Mouse (Mus musculus): ENCODE measurements around the gene Grid1.

DNA sequence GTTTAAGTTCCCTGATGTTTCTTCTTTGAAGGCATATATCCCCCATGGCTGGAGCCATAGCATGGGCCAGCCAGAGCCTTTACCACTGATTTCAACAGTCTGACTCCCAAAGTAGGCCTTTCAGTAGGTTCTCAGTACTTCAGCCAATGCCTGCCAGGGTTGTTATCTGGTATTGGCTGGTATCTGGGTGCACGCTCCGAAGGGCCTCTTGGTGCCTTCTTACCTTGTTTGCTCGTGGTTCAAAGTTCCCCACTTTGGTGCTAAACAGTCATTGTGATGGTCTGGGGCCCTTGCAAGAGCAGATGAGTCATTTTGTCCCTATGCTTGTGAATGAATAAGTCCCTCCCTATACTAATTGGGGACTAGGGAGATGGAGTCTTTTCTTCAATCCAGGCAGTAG is 377.5 kb downstream of the Grid1 start:
- TF ChIP-seq E2F4 (IDR thresholded peaks at IDR 0.05; ENCODE audit: insufficient read depth), result no peak
- TF ChIP-seq POLR2A (IDR thresholded peaks at IDR 0.05; ENCODE audit: insufficient read length, low read depth), result no peak
- TF ChIP-seq TCF12 (IDR thresholded peaks at IDR 0.05; ENCODE audit: insufficient read depth, poor library complexity, severe bottlenecking), result no peak
- TF ChIP-seq SRF (IDR thresholded peaks at IDR 0.05; ENCODE audit: control insufficient read depth, insufficient read length, low read depth), result no peak
- no peak for TF ChIP-seq CEBPB (IDR thresholded peaks at IDR 0.05; ENCODE audit: insufficient read depth, poor library complexity, severe bottlenecking)
- no peak for TF ChIP-seq POLR2AphosphoS2 (IDR thresholded peaks at IDR 0.05; ENCODE audit: insufficient read length, low read depth)
- no peak for TF ChIP-seq USF1 (IDR thresholded peaks at IDR 0.05; ENCODE audit: low read depth)
- TF ChIP-seq MAX (IDR thresholded peaks at IDR 0.05; ENCODE audit: low read depth), result no peak
- no peak for TF ChIP-seq MYOG (IDR thresholded peaks at IDR 0.05; ENCODE audit: control insufficient read depth in 1 of 3, insufficient read depth in 1 of 3, insufficient read length in 2 of 3, low read depth in 2 of 3)
- no peak for TF ChIP-seq REST (IDR thresholded peaks at IDR 0.05; ENCODE audit: insufficient read depth, insufficient read length)

All from myocyte (in vitro differentiated cells).